Mouse (Mus musculus): ENCODE measurements around the gene Ptprt. TPM values are rescaled to one million over a fixed set of nuclear protein-coding genes. Genes with fewer than 3 reads are reported as not detected.

The Ptprt gene
- polyA plus RNA-seq, 1 experiment from 2014 or later: 0.77 TPM

GRCm38 (mm10) chr2:162413073-162413812 is 247.7 kb downstream of the Ptprt start:
- ATAC-seq (ENCODE audit: low FRiP score): 0 out of 2 replicates have a peak, but pooled peaks have one; percentile 50

GRCm38 (mm10) chr2:162411014-162411413 is 249.9 kb downstream of the Ptprt start:
- no peak overlapping the region for H3K27ac ChIP-seq (ENCODE audit: low read depth, low read length)
- no peak overlapping the region for H3K4me2 ChIP-seq
- H3K4me1 ChIP-seq (ENCODE audit: control insufficient read depth, insufficient read depth, low read length): peaks cover 5% of the 10 kb centered on the region; the same call in 1 of the 2 replicates
- H3K9ac ChIP-seq (ENCODE audit: low read length): no peak overlapping the region
- no peaks in the 10 kb centered on the region for H3K36me3 ChIP-seq (ENCODE audit: control insufficient read depth, insufficient read depth, low read length)
- H3K9me3 ChIP-seq (ENCODE audit: control insufficient read depth, low read length): no peaks in the 10 kb centered on the region
- DNase-seq (ENCODE audit: low spot score, missing footprints) (no peak), ATAC-seq (ENCODE audit: low FRiP score) (no peak)
- H3K27me3 ChIP-seq (ENCODE audit: control insufficient read depth, insufficient read depth, low read length): no peaks in the 10 kb centered on the region
- no peak overlapping the region for H3K4me3 ChIP-seq (ENCODE audit: low read depth, low read length)
- 93% methylated on average over 4 of the region's 4 CpGs for WGBS

More at GRCm38 (mm10) chr2:162413073-162413812, 247.7 kb downstream of the Ptprt start:
- Histone ChIP-seq H3K4me1 (ENCODE audit: control insufficient read depth, insufficient read depth, low read length) (peaks cover 5% of the 10 kb centered on the region; the same call in 1 of the 2 replicates), H3K27ac (ENCODE audit: low read depth, low read length) (no peak overlapping the region), H3K4me2 (no peak overlapping the region), H3K9ac (ENCODE audit: low read length) (no peak overlapping the region), H3K9me3 (ENCODE audit: control insufficient read depth, low read length) (no peaks in the 10 kb centered on the region), H3K27me3 (ENCODE audit: control insufficient read depth, insufficient read depth, low read length) (no peaks in the 10 kb centered on the region), H3K36me3 (ENCODE audit: control insufficient read depth, insufficient read depth, low read length) (no peaks in the 10 kb centered on the region), H3K4me3 (ENCODE audit: low read depth, low read length) (no peak overlapping the region)
- no peak for DNase-seq (ENCODE audit: low spot score, missing footprints)
- WGBS: 67% methylated on average over 5 of the region's 5 CpGs

GRCm38 (mm10) chr2:162409245-162409644 is 251.7 kb downstream of the Ptprt start:
- peaks cover 5% of the 10 kb centered on the region; the same call in 1 of the 2 replicates for H3K4me1 ChIP-seq (ENCODE audit: control insufficient read depth, insufficient read depth, low read length)
- no peak overlapping the region for H3K4me3 ChIP-seq (ENCODE audit: low read depth, low read length)
- DNase-seq (ENCODE audit: low spot score, missing footprints) (no peak), ATAC-seq (ENCODE audit: low FRiP score) (no peak)
- H3K27ac ChIP-seq (ENCODE audit: low read depth, low read length): no peak overlapping the region
- no peaks in the 10 kb centered on the region for H3K27me3 ChIP-seq (ENCODE audit: control insufficient read depth, insufficient read depth, low read length)
- no peaks in the 10 kb centered on the region for H3K36me3 ChIP-seq (ENCODE audit: control insufficient read depth, insufficient read depth, low read length)
- H3K9ac ChIP-seq (ENCODE audit: low read length): no peak overlapping the region
- 83% methylated on average over 8 of the region's 8 CpGs for WGBS
- H3K4me2 ChIP-seq: no peak overlapping the region
- H3K9me3 ChIP-seq (ENCODE audit: control insufficient read depth, low read length): no peaks in the 10 kb centered on the region

GRCm38 (mm10) chr2:162401316-162402100 is 259.4 kb downstream of the Ptprt start:
- no peak for DNase-seq (ENCODE audit: low spot score, missing footprints)
- no peaks in the 10 kb centered on the region for H3K36me3 ChIP-seq (ENCODE audit: control insufficient read depth, insufficient read depth, low read length)
- no peaks in the 10 kb centered on the region for H3K27me3 ChIP-seq (ENCODE audit: control insufficient read depth, insufficient read depth, low read length)
- no peaks in the 10 kb centered on the region for H3K9me3 ChIP-seq (ENCODE audit: control insufficient read depth, low read length)
- H3K4me3 ChIP-seq (ENCODE audit: low read depth, low read length): no peak overlapping the region
- no peak for ATAC-seq (ENCODE audit: low FRiP score)
- no peak overlapping the region for H3K4me2 ChIP-seq
- no peak overlapping the region for H3K9ac ChIP-seq (ENCODE audit: low read length)
- 70% methylated on average over 6 of the region's 6 CpGs for WGBS
- no peaks in the 10 kb centered on the region for H3K4me1 ChIP-seq (ENCODE audit: control insufficient read depth, insufficient read depth, low read length)
- H3K27ac ChIP-seq (ENCODE audit: low read depth, low read length): no peak overlapping the region

GRCm38 (mm10) chr2:162394601-162395000 is 266.3 kb downstream of the Ptprt start:
- DNase-seq (ENCODE audit: low spot score, missing footprints) (no peak), ATAC-seq (ENCODE audit: low FRiP score) (no peak)
- H3K27ac ChIP-seq (ENCODE audit: low read depth, low read length): no peak overlapping the region
- no peaks in the 10 kb centered on the region for H3K27me3 ChIP-seq (ENCODE audit: control insufficient read depth, insufficient read depth, low read length)
- H3K9me3 ChIP-seq (ENCODE audit: control insufficient read depth, low read length): no peaks in the 10 kb centered on the region
- WGBS: 81% methylated on average over 6 of the region's 6 CpGs
- H3K36me3 ChIP-seq (ENCODE audit: control insufficient read depth, insufficient read depth, low read length): no peaks in the 10 kb centered on the region
- H3K4me3 ChIP-seq (ENCODE audit: low read depth, low read length): no peak overlapping the region
- no peak overlapping the region for H3K9ac ChIP-seq (ENCODE audit: low read length)
- H3K4me1 ChIP-seq (ENCODE audit: control insufficient read depth, insufficient read depth, low read length): no peaks in the 10 kb centered on the region
- H3K4me2 ChIP-seq: no peak overlapping the region

GRCm38 (mm10) chr2:162391834-162392233 is 269.1 kb downstream of the Ptprt start:
- H3K27me3 ChIP-seq (ENCODE audit: control insufficient read depth, insufficient read depth, low read length): no peaks in the 10 kb centered on the region
- no peak overlapping the region for H3K9ac ChIP-seq (ENCODE audit: low read length)
- no peak for DNase-seq (ENCODE audit: low spot score, missing footprints)
- H3K4me1 ChIP-seq (ENCODE audit: control insufficient read depth, insufficient read depth, low read length): no peaks in the 10 kb centered on the region
- H3K4me3 ChIP-seq (ENCODE audit: low read depth, low read length): no peak overlapping the region
- no peak overlapping the region for H3K27ac ChIP-seq (ENCODE audit: low read depth, low read length)
- H3K4me2 ChIP-seq: no peak overlapping the region
- no peak for ATAC-seq (ENCODE audit: low FRiP score)
- H3K9me3 ChIP-seq (ENCODE audit: control insufficient read depth, low read length): no peaks in the 10 kb centered on the region
- no peaks in the 10 kb centered on the region for H3K36me3 ChIP-seq (ENCODE audit: control insufficient read depth, insufficient read depth, low read length)
- WGBS: 67% methylated on average over 4 of the region's 4 CpGs

GRCm38 (mm10) chr2:162377309-162377708 is 283.6 kb downstream of the Ptprt start:
- no peak overlapping the region for H3K9ac ChIP-seq (ENCODE audit: low read length)
- 81% methylated on average over 7 of the region's 7 CpGs for WGBS
- no peak overlapping the region for H3K4me3 ChIP-seq (ENCODE audit: low read depth, low read length)
- H3K27me3 ChIP-seq (ENCODE audit: control insufficient read depth, insufficient read depth, low read length): no peaks in the 10 kb centered on the region
- no peak overlapping the region for H3K27ac ChIP-seq (ENCODE audit: low read depth, low read length)
- ATAC-seq (ENCODE audit: low FRiP score) (no peak), DNase-seq (ENCODE audit: low spot score, missing footprints) (no peak)
- H3K4me2 ChIP-seq: no peak overlapping the region
- H3K36me3 ChIP-seq (ENCODE audit: control insufficient read depth, insufficient read depth, low read length): no peaks in the 10 kb centered on the region
- no peaks in the 10 kb centered on the region for H3K4me1 ChIP-seq (ENCODE audit: control insufficient read depth, insufficient read depth, low read length)
- no peaks in the 10 kb centered on the region for H3K9me3 ChIP-seq (ENCODE audit: control insufficient read depth, low read length)

GRCm38 (mm10) chr2:162349047-162349446 is 311.9 kb downstream of the Ptprt start:
- DNase-seq (ENCODE audit: low spot score, missing footprints) (peak; percentile 59), ATAC-seq (ENCODE audit: low FRiP score) (no peak)
- Histone ChIP-seq H3K36me3 (ENCODE audit: control insufficient read depth, insufficient read depth, low read length) (no peaks in the 10 kb centered on the region), H3K9me3 (ENCODE audit: control insufficient read depth, low read length) (no peaks in the 10 kb centered on the region), H3K27ac (ENCODE audit: low read depth, low read length) (no peak overlapping the region), H3K4me1 (ENCODE audit: control insufficient read depth, insufficient read depth, low read length) (no peaks in the 10 kb centered on the region), H3K9ac (ENCODE audit: low read length) (no peak overlapping the region), H3K27me3 (ENCODE audit: control insufficient read depth, insufficient read depth, low read length) (no peaks in the 10 kb centered on the region), H3K4me3 (ENCODE audit: low read depth, low read length) (no peak overlapping the region), H3K4me2 (no peak overlapping the region)
- 59% methylated on average over 1 of the region's 1 CpGs for WGBS

- H3K4me1 ChIP-seq (ENCODE audit: control insufficient read depth, insufficient read depth, low read length): peaks cover 3% of the 10 kb centered on the region
- no peak overlapping the region for H3K4me3 ChIP-seq (ENCODE audit: low read depth, low read length)
- 81% methylated on average over 2 of the region's 2 CpGs for WGBS
- H3K9ac ChIP-seq (ENCODE audit: low read length): no peak overlapping the region
- H3K27ac ChIP-seq (ENCODE audit: low read depth, low read length): no peak overlapping the region
- H3K27me3 ChIP-seq (ENCODE audit: control insufficient read depth, insufficient read depth, low read length): no peaks in the 10 kb centered on the region
- no peak for ATAC-seq (ENCODE audit: low FRiP score)
- H3K36me3 ChIP-seq (ENCODE audit: control insufficient read depth, insufficient read depth, low read length): no peaks in the 10 kb centered on the region
- H3K4me2 ChIP-seq: no peak overlapping the region
- peak; percentile 76 for DNase-seq (ENCODE audit: low spot score, missing footprints)
- no peaks in the 10 kb centered on the region for H3K9me3 ChIP-seq (ENCODE audit: control insufficient read depth, low read length)
These were observed 319.1 kb downstream of the Ptprt start for GRCm38 (mm10) chr2:162341846-162342245.

Data from midbrain, embryonic 11.5 days (tissue).